Mouse (Mus musculus) stomach, postnatal 0 days (tissue): ENCODE results near the gene Phf20. TPM values are rescaled to one million over a fixed set of nuclear protein-coding genes. Genes with fewer than 3 reads are reported as not detected.

ENCODE experiments used
- ATAC-seq: fragments of 200-750 bp; cut with Nextera tagmentation; 2 replicates; pipeline ENCODE4 v1.8.0; 2017; ENCODE audit not compliant: low FRiP score, low TSS enrichment
- DNase-seq: peaks from one replicate; pipeline ENCODE4 v3.0.0-alpha.2; 2016; ENCODE audit warnings: low spot score
- H3K27ac ChIP-seq: fragments of 300-500 bp; sonication (generic); replicated peaks from 2 replicates; pipeline ENCODE4 v1.5.1; 2014; ENCODE audit warnings: mild to moderate bottlenecking, control low read depth
- H3K27me3 ChIP-seq: fragments of 300-500 bp; sonication (generic); 2 replicates; pipeline ENCODE4 v1.6.1; 2014; ENCODE audit warnings: low read length; ENCODE audit not compliant: control insufficient read depth, insufficient read depth
- H3K36me3 ChIP-seq: fragments of 300-500 bp; sonication (generic); 2 replicates; pipeline ENCODE4 v1.6.1; 2014; ENCODE audit warnings: low read length, mixed read lengths; ENCODE audit not compliant: control insufficient read depth, insufficient read depth
- H3K4me1 ChIP-seq: fragments of 300-500 bp; sonication (generic); replicated peaks from 2 replicates; pipeline ENCODE4 v1.6.1; 2014; ENCODE audit warnings: antibody characterized with exemption; ENCODE audit not compliant: control insufficient read depth, insufficient read depth
- H3K4me2 ChIP-seq: fragments of 300-500 bp; sonication (generic); replicated peaks from 2 replicates; pipeline ENCODE4 v1.6.1; 2014; ENCODE audit warnings: low read depth, mild to moderate bottlenecking, control low read depth, moderate library complexity
- H3K4me3 ChIP-seq: fragments of 300-500 bp; sonication (generic); 2 replicates; pipeline ENCODE4 v1.5.1; 2014; ENCODE audit warnings: low read depth, low read length, control low read depth
- H3K9ac ChIP-seq: fragments of 300-500 bp; sonication (generic); 2 replicates; pipeline ENCODE4 v1.6.1; 2014; ENCODE audit warnings: mild to moderate bottlenecking, low read length, control low read depth, mixed read lengths
- H3K9me3 ChIP-seq: fragments of 300-500 bp; sonication (generic); 2 replicates; pipeline ENCODE4 v1.6.1; 2016; ENCODE audit warnings: low read length; ENCODE audit not compliant: control insufficient read depth
- CTCF ChIP-seq: IDR thresholded peaks from 2 replicates; pipeline ENCODE4 v1.5.1; 2016; ENCODE audit warnings: antibody characterized with exemption, low read depth, mild to moderate bottlenecking, moderate library complexity
- EP300 ChIP-seq: optimal IDR thresholded peaks from 2 replicates; pipeline ENCODE3; 2016; ENCODE audit warnings: antibody characterized with exemption
- WGBS: fragments of 180-500 bp; shearing (Covaris S2); extraction: QIAGEN DNeasy Blood & Tissue Kit; methylation state at CpG from one replicate; pipeline ENCODE4 v1.1.7; 2014; 5-methylcytosine and 5-hydroxymethylcytosine counted together
- polyA plus RNA-seq: library from polyadenylated mRNA; unstranded; fragments of >200 nt; fragmentation: Nextera tagmentation; extraction: Ambion mirVana; gene quantifications from 2 replicates; pipeline ENCODE4 v1.2.1, GENCODE M21; 2015

Phf20 gene
- polyA plus RNA-seq, 1 experiment from 2014 or later, result 28.4 TPM

DNA sequence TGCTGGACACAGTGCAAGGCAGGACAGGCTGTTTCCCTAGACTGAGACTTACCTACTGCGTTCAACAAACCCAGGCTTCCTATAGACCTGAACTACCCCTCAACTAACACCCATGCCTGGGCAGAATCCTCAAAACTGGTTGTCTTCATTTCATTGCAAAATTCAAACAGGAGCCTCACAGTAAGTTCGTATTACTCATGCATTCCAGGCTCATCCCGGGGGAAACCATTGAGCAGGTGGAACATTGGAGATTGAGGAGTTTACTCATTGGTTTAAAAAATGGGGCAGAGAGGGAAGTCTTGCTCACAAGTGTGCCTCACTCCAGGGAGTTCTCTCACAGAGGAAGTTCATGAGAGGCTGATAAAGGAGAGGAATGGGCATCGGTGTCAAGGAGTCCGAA lies 114.2 kb downstream of the Phf20 start:
- ATAC-seq (no peak), DNase-seq (no peak)
- H3K27me3 ChIP-seq, result no peaks in the 10 kb centered on the region
- TF ChIP-seq CTCF (no peak), EP300 (no peak)
- 82% methylated on average over 5 of the region's 5 CpGs for WGBS
- H3K9ac ChIP-seq, result no peak overlapping the region
- no peak overlapping the region for H3K27ac ChIP-seq
- H3K4me3 ChIP-seq, result no peak overlapping the region
- H3K9me3 ChIP-seq, result no peaks in the 10 kb centered on the region
- 0 out of 2 replicates have a peak, but pooled peaks cover 3% of the 10 kb centered on the region for H3K4me1 ChIP-seq
- H3K36me3 ChIP-seq, result no peaks in the 10 kb centered on the region
- H3K4me2 ChIP-seq, result no peak overlapping the region

DNA sequence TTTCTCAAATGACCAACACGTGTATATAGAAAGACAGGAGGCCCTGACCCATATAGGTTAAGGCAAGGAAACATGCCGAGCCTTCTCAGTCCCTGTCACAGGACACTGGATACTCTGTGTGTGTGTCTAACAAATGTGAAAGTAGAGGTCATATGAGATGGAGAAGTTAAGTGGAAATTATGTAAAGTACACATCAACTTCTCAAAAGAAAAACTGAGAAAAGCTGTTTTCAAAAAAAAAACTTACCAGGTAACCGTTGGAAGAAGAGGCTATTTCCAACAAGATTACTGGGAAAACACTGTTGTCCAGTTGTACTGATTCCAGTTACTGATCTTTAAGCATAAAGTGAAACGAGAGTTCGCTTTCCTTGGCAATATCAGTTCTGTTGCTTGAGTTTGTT lies 114.7 kb downstream of the Phf20 start:
- Histone ChIP-seq H3K4me2 (peak overlapping the region; percentile 80; the same call in 1 of the 2 replicates), H3K4me1 (0 out of 2 replicates have a peak, but pooled peaks cover 3% of the 10 kb centered on the region), H3K27ac (no peak overlapping the region), H3K4me3 (no peak overlapping the region), H3K36me3 (no peaks in the 10 kb centered on the region), H3K9me3 (no peaks in the 10 kb centered on the region), H3K9ac (no peak overlapping the region), H3K27me3 (no peaks in the 10 kb centered on the region)
- TF ChIP-seq EP300 (no peak), CTCF (no peak)
- ATAC-seq (no peak), DNase-seq (no peak)
- 91% methylated on average over 5 of the region's 5 CpGs for WGBS

DNA sequence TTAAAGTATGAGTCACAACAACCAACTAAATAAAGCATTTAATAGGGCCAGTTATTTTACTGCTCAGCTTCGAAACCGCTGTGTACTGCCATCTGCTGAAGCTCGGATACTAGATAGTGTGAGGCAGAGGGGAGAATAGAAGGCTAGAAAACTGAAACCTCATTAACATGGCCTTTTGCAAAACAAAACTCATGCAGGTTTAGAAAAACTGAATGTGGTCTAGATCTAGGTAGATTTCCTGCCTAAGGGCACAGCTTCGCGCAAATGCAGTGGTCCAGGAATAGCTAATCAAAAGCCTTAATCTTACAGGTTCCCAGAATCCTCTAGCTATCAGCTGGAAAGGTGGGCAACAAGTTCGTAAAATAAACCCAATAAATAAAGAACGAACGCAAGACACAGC lies 115.2 kb downstream of the Phf20 start:
- peak overlapping the region; percentile 80 for H3K4me2 ChIP-seq
- peak overlapping the region; percentile 95 for H3K4me3 ChIP-seq
- DNase-seq, result no peak
- 19% methylated on average over 8 of the region's 8 CpGs for WGBS
- ATAC-seq, result no peak
- H3K27ac ChIP-seq, result peak overlapping the region; percentile 99
- 0 out of 2 replicates have a peak, but pooled peaks cover 3% of the 10 kb centered on the region for H3K4me1 ChIP-seq
- H3K36me3 ChIP-seq, result no peaks in the 10 kb centered on the region
- TF ChIP-seq EP300, result no peak
- TF ChIP-seq CTCF, result no peak
- H3K9me3 ChIP-seq, result no peaks in the 10 kb centered on the region
- peak overlapping the region; percentile 96 for H3K9ac ChIP-seq
- no peaks in the 10 kb centered on the region for H3K27me3 ChIP-seq

DNA sequence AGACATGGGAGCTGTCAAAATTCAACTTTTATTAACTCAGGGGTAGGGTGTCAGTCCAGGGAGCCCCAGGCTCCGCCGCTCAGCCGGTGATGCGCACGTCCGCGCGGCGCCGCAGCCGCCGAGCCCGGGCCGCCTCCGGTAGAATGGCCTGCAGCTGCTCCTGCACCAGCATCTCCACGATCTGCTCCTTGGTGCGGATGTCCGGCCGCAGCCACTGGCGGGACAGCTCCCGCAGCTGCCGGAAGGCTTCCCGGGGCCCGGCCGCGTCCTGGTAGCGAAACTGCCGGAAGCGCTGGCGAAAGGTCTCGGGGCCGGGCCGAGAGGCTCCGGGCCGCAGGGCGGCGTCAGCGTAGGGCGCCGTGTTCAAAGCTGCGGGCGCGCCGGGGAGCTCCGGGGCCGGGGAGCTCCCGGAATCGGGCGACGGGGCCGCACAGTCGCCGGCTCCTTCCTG lies 115.6 kb downstream of the Phf20 start:
- DNase-seq, result peak; percentile 77
- H3K4me1 ChIP-seq, result 0 out of 2 replicates have a peak, but pooled peaks cover 3% of the 10 kb centered on the region
- H3K4me2 ChIP-seq, result peak overlapping the region; percentile 80
- no peaks in the 10 kb centered on the region for H3K36me3 ChIP-seq
- no peaks in the 10 kb centered on the region for H3K27me3 ChIP-seq
- TF ChIP-seq EP300, result no peak
- no peak for TF ChIP-seq CTCF
- H3K9me3 ChIP-seq, result no peaks in the 10 kb centered on the region
- ATAC-seq, result peak; percentile 77
- under 1% methylated on average over 47 of the region's 53 CpGs for WGBS
- peak overlapping the region; percentile 95 for H3K4me3 ChIP-seq
- peak overlapping the region; percentile 99 for H3K27ac ChIP-seq
- peak overlapping the region; percentile 96 for H3K9ac ChIP-seq

DNA sequence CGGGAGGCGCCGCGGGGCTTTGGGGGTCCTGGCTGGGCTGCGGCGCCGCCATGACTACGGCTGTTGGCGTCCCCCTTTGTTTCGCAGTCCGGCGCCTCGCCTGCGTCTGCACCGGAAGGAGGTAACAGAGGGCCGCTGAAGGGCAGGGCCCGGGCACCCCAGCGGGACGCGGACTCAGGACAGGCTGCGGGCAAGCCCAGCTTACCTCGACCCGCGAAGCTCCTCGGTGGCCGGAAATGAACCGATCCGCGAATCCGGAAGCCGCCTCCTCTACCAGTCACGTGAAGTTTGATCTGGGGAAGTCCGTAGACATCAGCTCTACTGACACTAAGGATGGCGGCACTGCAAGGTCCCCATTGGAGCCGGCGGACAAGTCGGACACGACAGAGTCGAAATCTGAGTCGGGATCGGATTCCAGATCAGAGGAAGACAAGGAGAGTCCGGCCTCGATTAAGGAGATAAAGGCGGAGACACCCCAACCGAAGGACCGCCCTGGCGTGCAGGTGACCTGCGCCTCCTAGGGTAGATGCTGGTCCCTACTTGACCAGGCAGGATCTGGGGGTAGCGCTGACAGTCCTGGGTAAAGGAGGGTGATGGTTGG lies 116.1 kb downstream of the Phf20 start, which contains the start of the genes Cnbd2 and Scand1:
Gene Cnbd2, plus strand, starts transcription at position 3 of the 601 bp plus-strand sequence.
Gene Scand1, minus strand, starts transcription at position 408 of the 601 bp plus-strand sequence.
- no peaks in the 10 kb centered on the region for H3K9me3 ChIP-seq
- peak within 1 kb of the TSS; percentile 80 for H3K4me2 ChIP-seq
- WGBS, result under 1% methylated on average over 41 of the region's 49 CpGs
- peak within 1 kb of the TSS; percentile 99 for H3K27ac ChIP-seq
- DNase-seq (peak; percentile 87), ATAC-seq (peak; percentile 88)
- peak within 1 kb of the TSS; percentile 96 for H3K9ac ChIP-seq
- no peaks in the 10 kb centered on the region for H3K27me3 ChIP-seq
- 0 out of 2 replicates have a peak, but pooled peaks cover 3% of the 10 kb centered on the region for H3K4me1 ChIP-seq
- H3K4me3 ChIP-seq, result peak within 1 kb of the TSS; percentile 95
- TF ChIP-seq EP300 (no peak), CTCF (peak; percentile 62)
- H3K36me3 ChIP-seq, result no peaks in the 10 kb centered on the region

DNA sequence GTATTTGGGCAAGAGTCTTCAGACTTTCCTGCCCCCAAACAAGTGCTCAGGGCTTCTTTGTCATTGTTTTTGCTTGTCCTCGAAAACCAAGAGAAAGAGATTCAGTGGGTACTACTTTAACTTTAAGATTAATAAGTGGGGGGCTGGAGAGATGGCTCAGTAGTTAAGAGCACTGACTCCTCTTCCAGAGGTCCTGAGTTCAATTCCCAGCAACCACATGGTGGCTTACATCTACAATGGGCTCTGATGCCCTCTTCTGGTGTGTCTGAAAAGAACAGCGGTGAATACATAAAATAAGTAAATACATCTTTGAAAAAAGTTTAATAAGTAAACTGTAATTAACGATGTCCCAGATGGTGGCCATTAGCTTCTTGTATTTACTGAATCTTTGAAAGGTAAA lies 116.9 kb downstream of the Phf20 start:
- 39% methylated on average over 3 of the region's 3 CpGs for WGBS
- peak overlapping the region; percentile 95 for H3K4me3 ChIP-seq
- no peak overlapping the region for H3K27ac ChIP-seq
- H3K27me3 ChIP-seq, result no peaks in the 10 kb centered on the region
- H3K36me3 ChIP-seq, result no peaks in the 10 kb centered on the region
- TF ChIP-seq CTCF (peak; percentile 42), EP300 (no peak)
- H3K4me1 ChIP-seq, result 0 out of 2 replicates have a peak, but pooled peaks cover 3% of the 10 kb centered on the region
- DNase-seq, result no peak
- H3K9ac ChIP-seq, result peak overlapping the region; percentile 96; the same call in 1 of the 2 replicates
- no peaks in the 10 kb centered on the region for H3K9me3 ChIP-seq
- peak overlapping the region; percentile 80 for H3K4me2 ChIP-seq
- no peak for ATAC-seq
